Mouse (Mus musculus) right cerebral cortex, adult 18-20 months (tissue): ENCODE data around the gene Gm43518.
A peak's percentile ranks its signal among the peaks of the same experiment; 100 is the strongest.

ENCODE experiments used
- DNase-seq: peaks from one replicate; pipeline ENCODE4 v3.0.0; 2022; ENCODE audit warnings: mixed read lengths

Gm43518 gene

DNA sequence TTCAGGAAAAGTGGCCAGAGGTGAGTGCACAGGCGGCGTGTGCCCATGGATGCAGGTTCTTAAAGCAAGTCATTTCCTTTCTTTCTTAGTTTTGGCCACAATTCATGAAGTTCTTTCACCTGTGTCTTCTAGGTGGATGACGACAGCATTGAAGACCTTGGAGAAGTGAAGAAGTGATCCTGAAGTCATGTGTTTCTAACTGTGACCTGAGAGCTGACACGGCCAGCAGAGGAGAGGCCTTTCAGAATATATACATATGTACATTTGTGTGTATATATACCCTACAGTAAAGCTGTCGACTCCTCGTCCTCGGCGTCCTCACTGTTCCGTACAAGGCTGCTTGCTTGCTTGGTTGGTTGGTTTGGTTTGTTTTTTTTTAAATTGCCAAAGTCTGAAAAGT is at the start of gene Gm43518:
Gene Gm43518 (plus strand): TSS at position 301 of the 400 bp plus-strand sequence.
- no peak for DNase-seq

DNA sequence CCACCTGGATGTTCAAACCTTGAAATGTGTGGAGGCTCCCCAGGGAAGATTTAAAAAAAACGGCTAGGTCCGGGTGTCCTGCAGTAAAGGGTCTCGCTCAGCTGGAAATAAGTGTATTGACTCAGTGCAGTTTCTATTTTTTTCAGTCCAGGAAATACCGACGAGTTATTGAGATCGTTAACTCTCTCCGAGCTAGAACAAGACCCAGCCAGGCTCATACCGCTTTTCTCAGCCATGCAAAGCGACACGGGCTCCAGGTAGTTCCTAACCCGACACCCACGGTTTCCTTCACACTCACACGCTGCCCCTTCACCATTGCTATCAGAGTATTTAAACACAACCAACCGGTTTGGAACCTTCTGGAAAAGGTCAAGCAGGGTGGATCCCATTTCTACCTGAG is 49.2 kb upstream of the Gm43518 start:
- DNase-seq = no peak

DNA sequence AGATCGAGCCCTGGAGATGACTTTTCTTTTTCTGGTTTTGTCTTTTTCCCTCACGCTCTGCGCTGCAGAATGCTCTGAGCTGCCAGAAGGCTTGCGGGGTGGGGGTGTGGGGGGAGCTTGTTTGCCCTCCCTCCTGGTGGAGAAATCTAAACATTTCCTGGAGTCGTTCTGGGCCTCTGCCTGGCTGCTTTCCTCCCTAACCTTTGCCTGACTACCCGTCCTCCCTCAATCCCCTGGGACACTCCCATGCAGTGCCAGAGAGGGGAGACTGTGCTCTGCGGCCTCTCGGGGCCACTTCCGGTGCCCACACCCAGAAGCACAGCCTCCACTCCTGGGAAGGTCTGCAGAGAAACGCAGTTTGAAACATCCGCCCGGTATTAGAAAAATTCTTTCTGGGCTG is 47.3 kb upstream of the Gm43518 start, which contains the start of gene Hcar1:
Gene Hcar1 (minus strand): TSS at position 93 of the 400 bp plus-strand sequence.
- DNase-seq = no peak

DNA sequence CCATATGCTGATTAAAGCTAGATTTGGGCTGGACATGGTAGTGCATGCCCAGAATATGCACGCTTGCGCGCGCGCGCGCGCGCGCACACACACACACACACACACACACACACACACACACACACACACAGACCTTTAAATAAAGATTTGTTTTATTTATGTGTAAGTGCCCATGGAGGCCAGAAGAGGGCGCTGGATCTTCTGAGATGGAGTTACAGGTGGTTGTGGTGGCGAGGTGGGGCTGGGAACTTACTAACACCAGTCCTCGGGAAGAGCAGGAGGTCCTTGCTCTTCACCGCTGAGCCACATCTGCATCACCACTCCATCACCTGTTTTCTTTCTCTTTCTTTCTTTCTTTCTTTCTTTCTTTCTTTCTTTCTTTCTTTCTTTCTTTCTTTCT is 46.4 kb upstream of the Gm43518 start:
- no peak for DNase-seq

DNA sequence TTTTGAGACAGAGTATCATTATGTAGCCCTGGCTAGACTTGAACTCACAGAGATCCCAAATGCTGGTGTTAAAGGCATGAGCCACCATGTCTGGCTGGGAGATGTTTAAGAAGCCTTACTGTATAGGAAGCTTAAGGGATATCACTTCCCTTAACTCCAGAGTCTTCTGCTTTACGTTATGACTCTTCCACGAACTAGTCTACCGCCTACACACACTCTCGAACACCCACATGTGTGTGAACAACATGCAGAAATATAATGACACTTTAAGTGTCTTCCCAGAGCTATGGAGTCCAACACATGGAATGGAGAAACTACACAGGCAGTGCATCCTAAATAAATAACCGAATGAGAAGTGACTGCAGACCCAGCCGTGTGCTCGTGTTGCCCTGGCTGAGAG is 43.3 kb upstream of the Gm43518 start:
- DNase-seq = peak; percentile 32

DNA sequence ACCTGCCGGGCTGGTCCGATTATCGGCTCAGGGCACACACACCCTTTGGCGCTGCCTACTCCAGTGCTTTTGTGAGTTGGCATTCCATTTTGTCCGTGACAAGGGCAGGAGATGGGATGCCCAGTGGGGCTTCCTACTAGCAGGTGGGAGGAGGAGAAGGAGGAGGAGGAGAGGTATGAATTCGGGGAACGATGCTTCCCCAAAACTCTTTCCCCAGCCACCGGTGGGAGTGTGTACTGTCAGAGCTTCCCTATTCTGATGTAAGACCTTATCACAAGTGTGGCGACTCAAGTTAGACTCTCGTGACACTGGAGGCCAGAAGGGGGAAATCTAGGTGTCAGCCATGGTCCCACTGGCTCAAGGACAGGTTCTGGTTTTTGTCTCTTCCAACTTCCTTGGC is 42.9 kb upstream of the Gm43518 start:
- DNase-seq = no peak

DNA sequence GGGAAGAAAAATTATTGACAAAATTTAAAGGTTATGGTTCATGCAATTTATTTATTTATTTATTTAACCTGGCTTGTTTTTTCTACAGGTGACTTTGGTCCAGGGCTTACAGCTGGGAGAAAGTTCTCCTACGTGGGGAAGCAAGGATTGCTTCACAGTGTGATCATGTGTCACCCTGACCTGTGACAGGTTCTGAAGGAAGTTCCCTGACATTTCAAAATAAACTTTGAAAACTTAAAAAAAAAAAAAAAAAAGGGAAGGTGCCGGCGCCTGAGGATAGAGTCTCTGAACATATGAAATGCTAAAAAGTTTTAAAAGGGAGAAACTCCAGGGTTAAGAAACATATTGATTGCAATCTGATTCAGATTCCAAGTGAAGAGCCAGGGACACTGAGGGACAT is 40.9 kb upstream of the Gm43518 start:
- DNase-seq = no peak

DNA sequence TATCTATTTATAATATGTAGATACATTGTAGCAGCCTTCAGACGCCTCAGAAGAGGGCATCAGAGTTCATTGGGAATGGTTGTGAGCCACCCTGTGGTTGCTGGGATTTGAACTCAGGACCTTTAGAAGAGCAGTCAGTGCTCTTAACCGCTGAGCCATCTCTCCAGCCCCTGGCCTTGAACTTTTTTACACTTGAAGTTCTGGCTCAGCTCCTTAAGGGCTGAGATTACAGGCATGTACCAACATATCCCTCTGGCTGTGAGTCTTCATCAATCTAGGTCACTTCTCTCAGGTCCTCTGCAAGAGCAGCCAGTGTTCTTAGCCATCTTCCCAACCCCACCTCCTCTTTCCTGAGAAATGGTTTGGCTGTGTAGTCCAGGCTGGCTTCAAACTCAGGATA is 36.9 kb upstream of the Gm43518 start:
- no peak for DNase-seq

DNA sequence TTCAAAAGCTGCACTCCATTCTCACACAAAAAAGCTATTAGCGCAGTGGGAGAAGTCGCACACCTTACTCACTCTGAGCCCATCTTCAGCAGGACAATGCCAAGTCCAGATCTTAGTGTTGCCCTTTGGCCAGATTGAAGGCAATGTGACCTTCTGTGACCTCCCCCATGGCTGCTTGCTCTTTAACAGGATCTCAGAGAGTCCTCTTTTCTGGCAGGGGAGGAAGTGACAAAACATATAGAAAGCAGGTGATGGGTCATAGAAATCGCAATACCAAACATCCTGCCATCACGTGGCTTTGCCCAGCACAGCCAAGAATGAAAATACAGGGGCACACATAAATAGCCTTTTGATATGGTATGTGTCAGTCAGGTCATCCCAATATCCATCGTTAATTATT is 36.2 kb upstream of the Gm43518 start:
- no peak for DNase-seq

DNA sequence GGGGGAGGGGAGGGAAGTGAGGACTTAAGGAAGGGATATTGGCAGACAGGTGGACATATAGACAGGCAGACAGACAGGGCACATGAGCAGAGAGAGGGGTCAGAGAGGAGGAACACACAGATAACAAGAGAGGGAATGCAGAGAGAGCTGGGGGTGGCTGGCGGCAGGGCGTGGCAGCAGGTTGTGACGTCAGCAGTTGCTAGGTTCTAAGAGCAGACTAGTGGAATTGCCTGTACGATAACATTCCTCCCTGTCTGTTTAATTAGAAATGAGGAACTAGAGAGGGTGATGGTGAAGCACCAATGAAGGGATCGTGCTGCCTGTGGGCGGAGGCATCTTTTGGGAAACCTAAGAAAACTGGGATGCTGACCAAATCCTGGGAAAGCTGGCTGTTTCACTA is 35.5 kb upstream of the Gm43518 start:
- peak; percentile 33 for DNase-seq

DNA sequence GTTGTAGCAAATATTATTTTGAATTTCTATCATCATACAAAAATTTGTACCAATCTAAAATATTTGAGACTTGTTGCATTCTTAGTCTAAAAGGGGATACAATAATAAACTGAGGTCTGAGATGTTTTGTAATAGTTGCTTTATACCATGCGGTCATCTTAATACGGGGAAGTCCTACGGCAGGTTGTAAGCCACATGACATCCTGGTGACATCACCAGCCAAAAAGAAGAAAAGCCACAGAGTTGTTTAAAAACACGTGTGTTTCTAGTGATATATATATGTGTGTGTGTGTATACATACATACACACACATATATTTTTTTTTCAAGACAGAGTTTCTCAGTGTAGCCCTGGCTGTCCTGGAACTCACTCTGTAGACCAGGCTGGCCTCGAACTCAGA is 33.7 kb upstream of the Gm43518 start:
- DNase-seq = no peak

DNA sequence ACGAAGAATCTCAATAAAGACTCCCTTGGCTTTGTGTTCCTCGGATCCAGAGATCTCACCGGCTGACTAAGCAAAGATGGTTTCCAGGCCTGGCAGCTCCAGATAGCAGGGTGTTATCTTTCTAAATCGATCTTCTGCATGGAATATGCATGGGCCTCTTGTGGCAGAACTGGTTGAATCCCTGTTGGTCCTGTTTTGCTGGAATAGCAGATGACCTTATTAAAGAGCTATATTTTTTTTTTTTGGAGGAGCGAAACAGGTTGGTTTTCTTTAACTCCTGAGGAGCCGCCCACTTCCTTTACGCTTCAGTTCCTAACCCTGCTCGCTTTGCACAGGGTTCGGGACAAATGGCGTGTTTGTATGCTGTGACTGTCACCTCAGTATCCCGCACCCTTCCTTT is 30.8 kb upstream of the Gm43518 start:
- no peak for DNase-seq

DNA sequence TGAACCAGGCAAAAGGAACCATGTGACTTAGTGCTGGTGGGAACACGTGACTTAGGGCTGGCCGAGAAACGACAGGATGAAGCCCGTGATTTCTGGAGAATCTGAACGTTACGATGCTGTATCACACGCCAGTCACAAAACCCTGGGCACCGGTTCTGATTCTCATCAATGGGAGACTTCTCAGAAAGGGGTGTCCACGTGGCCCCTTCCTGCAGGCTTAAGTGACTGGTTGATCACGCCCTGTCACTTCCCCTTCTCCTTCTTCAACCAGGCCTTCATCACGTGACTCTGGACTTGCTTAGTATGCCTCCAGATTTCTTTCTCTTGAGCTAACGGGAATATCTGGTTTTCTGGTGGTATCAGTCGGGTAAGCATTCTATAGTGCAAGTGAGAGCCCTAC is 29.9 kb upstream of the Gm43518 start:
- no peak for DNase-seq

DNA sequence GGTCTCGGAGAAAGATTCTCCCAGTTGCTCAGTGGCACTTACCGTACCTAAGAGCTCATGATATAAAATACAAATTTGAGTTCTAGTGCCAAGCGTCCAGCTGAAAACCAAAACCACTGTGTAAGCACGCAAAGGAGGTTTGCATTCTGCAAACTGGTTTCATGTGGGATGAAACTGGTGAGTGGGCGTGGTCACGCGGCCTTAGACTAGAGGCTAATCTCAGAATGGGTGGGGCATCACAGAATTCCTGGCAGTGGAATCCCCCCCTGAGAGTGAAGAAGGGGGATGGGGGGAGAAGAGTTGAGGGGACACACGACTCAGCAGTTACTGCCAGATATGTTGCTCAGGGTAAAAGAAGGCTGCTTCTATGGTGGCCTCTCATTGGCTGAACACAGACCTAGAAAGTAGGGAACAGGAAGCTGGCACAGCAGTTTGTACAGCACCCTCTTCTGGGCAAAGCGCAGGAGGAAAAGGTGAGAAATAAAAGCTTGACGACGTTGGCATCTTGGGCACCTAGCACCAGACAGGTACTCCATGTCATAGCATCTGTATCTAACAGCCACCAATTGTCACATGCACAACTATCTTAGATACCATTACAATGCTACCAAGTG is 23.1 kb upstream of the Gm43518 start:
- no peak for DNase-seq

DNA sequence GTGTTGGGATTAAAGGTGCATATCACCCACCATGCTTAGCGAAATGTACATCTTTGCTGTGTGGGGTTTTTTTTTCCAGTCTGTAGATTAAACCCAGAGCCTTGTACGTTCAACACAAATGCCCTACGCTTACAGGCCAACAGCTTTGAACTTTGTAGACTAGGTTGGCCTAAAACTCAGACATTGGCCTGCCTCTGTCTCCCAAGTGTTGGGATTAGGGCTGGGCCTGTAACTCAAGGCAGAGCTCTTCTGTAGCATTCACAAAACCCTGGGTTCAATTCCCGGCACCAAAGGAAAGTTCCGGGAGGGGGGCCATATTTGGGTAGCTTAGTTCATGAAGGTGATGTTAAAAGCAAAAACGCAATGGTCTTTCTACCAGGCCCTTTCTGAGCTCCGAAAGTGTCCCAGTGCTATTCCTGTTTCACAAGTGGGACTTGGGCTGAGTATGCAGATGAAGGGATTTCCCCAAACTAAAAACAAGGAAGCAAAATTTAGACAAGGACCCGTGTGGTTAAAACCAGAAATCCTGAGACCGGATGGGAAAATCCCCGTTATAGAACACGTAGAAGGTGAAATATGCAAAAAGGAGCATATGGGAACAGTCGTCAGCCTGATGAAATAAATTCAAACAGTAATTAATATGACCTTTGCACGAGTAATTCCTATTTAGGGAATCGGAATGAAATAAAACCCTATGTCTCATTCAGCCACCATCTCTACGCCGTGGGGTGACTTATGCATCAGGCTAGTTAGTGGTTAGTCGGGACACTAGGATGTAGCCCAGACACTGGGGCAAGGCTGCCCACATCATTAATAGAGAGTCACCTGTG is 20.9 kb upstream of the Gm43518 start:
- DNase-seq = no peak

DNA sequence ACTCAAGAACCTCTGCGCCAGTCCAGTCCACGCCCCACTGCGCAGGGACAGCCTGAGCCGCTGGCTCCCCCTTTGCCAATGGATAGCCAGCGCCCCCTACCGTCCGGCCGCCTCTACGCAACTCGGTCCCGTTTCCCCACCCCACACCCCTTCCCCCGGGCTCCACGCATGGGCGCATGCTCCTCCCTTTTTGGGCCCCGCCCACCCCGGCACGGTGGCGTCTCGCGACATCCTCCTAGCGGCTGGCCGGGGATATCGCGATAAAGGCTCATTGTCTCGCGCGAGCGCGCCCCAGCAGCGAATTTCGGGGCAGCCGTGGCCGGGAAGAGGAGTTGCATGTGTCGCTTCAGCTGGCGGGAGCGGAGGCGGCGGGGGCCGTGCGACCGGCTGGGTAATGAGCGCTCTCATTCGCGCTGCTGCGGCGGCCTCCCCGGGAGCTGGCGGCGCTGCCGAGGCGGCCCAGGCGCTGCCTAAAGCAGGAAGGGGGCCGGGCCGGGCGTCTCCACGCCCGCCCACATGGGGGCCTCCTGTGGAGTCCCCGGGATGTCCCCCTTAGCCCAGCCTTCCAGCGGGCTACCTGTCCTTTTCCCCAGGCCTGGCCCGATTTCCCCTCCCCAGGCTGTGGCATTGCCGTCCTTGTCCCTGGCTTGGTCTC is 20.1 kb upstream of the Gm43518 start, which contains the start of gene Denr:
Gene Denr (plus strand): TSS at position 200 of the 655 bp plus-strand sequence.
- peak; percentile 98 for DNase-seq

DNA sequence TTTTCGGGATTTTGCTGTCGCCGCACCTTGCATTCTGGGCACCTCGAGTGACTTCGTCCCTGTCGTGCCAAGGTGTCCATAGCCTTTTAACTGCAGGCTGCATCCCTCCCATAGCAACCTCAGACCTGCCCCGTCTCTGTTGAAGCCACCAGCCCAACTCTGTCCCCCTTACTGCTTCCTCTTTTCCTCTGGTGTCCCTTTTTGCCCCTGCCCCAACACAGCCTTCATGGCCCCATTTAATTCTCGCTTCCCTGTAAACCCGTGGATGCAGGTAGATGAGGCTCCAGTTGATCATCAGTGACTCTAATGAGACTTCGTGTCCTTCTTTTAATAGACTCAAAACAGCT is 19.6 kb upstream of the Gm43518 start:
- no peak for DNase-seq

DNA sequence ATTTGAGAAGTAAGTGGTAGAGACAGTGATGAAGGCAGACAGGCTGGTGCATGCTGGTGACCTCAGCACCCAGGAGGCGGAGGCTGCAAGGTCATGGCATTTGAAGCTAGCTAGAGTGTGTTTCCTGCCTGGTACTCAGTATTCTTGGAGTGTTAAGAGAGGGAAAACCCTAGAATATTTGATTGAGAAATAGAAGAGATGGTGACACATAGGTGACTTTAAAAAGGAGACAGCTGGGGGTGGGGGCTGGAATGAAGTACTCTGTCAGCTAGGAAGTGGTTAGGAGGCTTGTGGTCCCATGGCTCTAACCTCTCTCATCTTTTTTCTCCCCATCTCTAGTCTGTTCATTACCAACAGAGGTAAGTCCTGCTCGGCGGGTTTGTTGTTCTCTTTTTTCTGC is 12.4 kb upstream of the Gm43518 start:
- no peak for DNase-seq

DNA sequence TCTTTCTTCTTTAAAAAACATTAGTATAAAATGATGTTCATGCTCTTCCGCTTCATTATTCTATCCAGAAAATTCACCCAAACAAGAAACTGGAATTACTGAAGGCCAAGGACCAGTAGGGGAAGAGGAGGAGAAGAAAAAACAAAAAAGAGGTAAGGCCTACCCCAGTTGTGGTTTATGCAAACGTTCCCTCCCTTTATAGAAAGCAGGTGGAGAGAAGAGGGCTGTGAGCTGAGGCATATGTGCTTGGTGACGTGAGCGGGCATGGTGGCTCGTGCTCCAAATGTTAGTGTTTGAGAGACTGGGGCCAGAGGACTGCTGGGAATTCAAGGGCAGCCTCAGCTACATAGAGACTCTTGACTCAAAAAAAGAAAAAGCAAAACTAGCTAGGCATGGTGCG is 5.1 kb upstream of the Gm43518 start:
- DNase-seq = no peak

DNA sequence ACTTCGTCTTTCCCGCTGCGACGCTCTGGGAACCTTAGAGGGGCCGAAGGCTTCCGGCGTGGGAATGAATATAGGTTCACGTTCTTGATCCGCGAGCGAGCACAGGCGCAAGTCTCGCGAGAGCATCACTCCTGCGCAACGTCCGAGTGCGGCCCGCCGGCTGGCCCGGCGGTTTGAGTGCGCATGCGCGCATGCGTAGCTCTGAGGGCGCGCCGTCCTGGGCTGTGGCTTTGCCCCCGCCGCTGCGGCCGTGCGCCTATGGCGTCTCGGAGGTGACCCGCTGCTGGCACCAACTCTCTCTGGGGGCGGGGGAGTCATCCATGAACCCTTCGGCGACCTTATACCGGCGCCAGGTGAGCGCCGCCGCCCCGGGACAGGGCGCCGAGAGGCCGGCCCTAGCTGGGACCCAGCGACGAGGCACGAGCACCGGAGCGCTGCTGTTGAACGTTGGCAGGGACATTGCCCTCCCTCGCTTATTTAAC is 3.3 kb downstream of the Gm43518 start, which contains the start of gene Ccdc62:
Gene Ccdc62 (plus strand): TSS at position 172 of the 482 bp plus-strand sequence.
- peak; percentile 94 for DNase-seq

DNA sequence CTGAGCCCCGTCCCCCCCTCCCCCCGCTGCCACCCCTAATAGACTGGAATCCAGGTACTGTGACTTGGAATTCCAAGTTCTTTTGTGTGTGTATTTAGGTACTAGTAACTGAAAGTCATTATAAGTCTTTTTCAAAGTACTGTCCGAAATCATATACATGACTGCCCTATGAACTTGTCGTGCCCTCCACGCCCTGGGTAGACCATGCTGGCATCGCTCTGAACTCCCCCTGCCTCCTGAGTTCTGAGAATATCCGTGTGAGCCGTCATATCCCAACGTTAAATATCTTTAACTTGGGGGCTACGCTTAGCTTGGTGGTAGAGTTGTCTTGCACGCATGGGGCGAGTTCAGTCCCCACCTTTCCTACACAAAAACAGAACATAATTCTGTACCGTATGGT is 3.9 kb downstream of the Gm43518 start:
- no peak for DNase-seq

DNA sequence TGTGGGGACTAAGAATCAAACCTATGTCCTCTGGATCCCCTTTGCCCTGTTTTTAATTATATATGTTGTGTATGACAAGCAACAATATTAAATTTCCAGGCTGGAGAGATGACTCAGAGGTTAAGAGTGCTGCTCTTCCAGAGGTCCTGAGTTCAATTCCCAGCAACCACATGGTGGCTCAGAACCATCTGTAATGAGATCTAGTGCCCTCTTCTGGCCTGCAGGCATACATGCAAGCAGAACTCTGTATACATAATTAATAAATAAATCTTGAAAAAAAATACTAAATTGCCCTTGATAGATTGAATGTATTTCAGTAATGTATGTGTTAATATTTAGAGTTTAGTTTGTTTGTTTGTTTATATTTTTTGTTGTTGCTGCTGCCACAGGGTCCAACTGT is 5.7 kb downstream of the Gm43518 start:
- DNase-seq = no peak

DNA sequence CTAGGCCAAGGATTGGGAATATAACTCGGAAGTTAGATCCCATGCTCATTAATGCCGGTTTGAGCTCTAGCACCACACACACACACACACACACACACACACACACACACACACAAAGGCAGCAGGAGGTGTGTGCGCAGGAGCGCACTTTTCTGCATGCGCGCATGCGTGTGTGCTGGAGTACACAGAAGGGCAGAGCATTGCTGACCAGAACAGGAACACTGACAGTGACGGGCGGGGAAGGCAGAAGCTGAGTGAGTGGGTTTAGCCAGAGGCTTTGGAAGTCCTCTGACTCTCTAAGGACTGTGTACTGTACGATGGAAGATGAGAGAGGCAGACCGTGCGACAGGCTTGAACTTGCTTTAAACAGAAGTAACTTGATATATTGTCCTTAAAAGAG is 6.3 kb downstream of the Gm43518 start:
- DNase-seq = no peak
